Mouse (Mus musculus): ENCODE measurements around the gene Oosp3. TPM values are rescaled to one million over a fixed set of nuclear protein-coding genes. Genes with fewer than 3 reads are reported as not detected.

Gene Oosp3
- not detected in 2 replicates for total RNA-seq (2015; ENCODE audit: low replicate concordance)
- total RNA-seq (2017; ENCODE audit: low replicate concordance), result not detected in 2 replicates

GRCm38 (mm10) chr19:11696755-11697154, at the start of gene Oosp3:
Oosp3 (plus strand) TSS chr19:11697055.
- ATAC-seq (replicated peaks; ENCODE audit: low FRiP score, poor library complexity, severe bottlenecking), result no peak

GRCm38 (mm10) chr19:11649564-11649963, 47.3 kb upstream of the Oosp3 start:
- ATAC-seq (replicated peaks; ENCODE audit: low FRiP score, poor library complexity, severe bottlenecking), result no peak

- ATAC-seq (replicated peaks; ENCODE audit: low FRiP score, poor library complexity, severe bottlenecking), result no peak
These were observed 37.7 kb upstream of the Oosp3 start for GRCm38 (mm10) chr19:11659142-11659541.

- no peak for ATAC-seq (replicated peaks; ENCODE audit: low FRiP score, poor library complexity, severe bottlenecking)
These were observed 36.4 kb upstream of the Oosp3 start, which contains the start of gene Oosp2 for GRCm38 (mm10) chr19:11660459-11660858. Oosp2 (minus strand) TSS chr19:11660559.

GRCm38 (mm10) chr19:11661562-11661961, 35.3 kb upstream of the Oosp3 start:
- no peak for ATAC-seq (replicated peaks; ENCODE audit: low FRiP score, poor library complexity, severe bottlenecking)

- ATAC-seq (replicated peaks; ENCODE audit: low FRiP score, poor library complexity, severe bottlenecking), result no peak
These were observed 6.0 kb upstream of the Oosp3 start, which contains the start of gene Oosp1 for GRCm38 (mm10) chr19:11690839-11691238. Oosp1 (minus strand) TSS chr19:11691150.

- ATAC-seq (replicated peaks; ENCODE audit: low FRiP score, poor library complexity, severe bottlenecking), result no peak
These were observed 5.4 kb upstream of the Oosp3 start for GRCm38 (mm10) chr19:11691454-11691853.

- no peak for ATAC-seq (replicated peaks; ENCODE audit: low FRiP score, poor library complexity, severe bottlenecking)
These were observed 1.5 kb downstream of the Oosp3 start for GRCm38 (mm10) chr19:11698342-11698741.

GRCm38 (mm10) chr19:11712451-11712850, 15.6 kb downstream of the Oosp3 start:
- no peak for ATAC-seq (replicated peaks; ENCODE audit: low FRiP score, poor library complexity, severe bottlenecking)

- ATAC-seq (replicated peaks; ENCODE audit: low FRiP score, poor library complexity, severe bottlenecking), result no peak
These were observed 23.2 kb downstream of the Oosp3 start for GRCm38 (mm10) chr19:11720071-11720470.

- ATAC-seq (replicated peaks; ENCODE audit: low FRiP score, poor library complexity, severe bottlenecking), result no peak
These were observed 27.0 kb downstream of the Oosp3 start for GRCm38 (mm10) chr19:11723870-11724269.

GRCm38 (mm10) chr19:11724275-11724674, 27.4 kb downstream of the Oosp3 start:
- ATAC-seq (replicated peaks; ENCODE audit: low FRiP score, poor library complexity, severe bottlenecking), result no peak

GRCm38 (mm10) chr19:11725915-11726314, 29.1 kb downstream of the Oosp3 start:
- peak; percentile 34; the same call in 1 of the 2 replicates for ATAC-seq (replicated peaks; ENCODE audit: low FRiP score, poor library complexity, severe bottlenecking)

- ATAC-seq (replicated peaks; ENCODE audit: low FRiP score, poor library complexity, severe bottlenecking), result peak; percentile 46; the same call in 1 of the 2 replicates
These were observed 30.4 kb downstream of the Oosp3 start for GRCm38 (mm10) chr19:11727304-11727703.

GRCm38 (mm10) chr19:11730278-11730677, 33.4 kb downstream of the Oosp3 start:
- ATAC-seq (replicated peaks; ENCODE audit: low FRiP score, poor library complexity, severe bottlenecking), result no peak

- ATAC-seq (replicated peaks; ENCODE audit: low FRiP score, poor library complexity, severe bottlenecking), result no peak
These were observed 39.6 kb downstream of the Oosp3 start for GRCm38 (mm10) chr19:11736455-11736854.

- ATAC-seq (replicated peaks; ENCODE audit: low FRiP score, poor library complexity, severe bottlenecking), result no peak
These were observed 48.8 kb downstream of the Oosp3 start for GRCm38 (mm10) chr19:11745680-11746079.

- no peak for ATAC-seq (replicated peaks; ENCODE audit: low FRiP score, poor library complexity, severe bottlenecking)
These were observed 50.4 kb downstream of the Oosp3 start, which contains the start of gene Gif for GRCm38 (mm10) chr19:11747298-11747697. Gif (plus strand) TSS chr19:11747554.
